ENCODE assay signal across 26 mouse cellular contexts in genomic region chr9:115998383-115998782, GRCm38 (mm10).
DNase-seq lines count a peak whose midpoint lies in the region; ATAC-seq and TF ChIP-seq lines count a peak whose summit lies in the region.
"Had no signal": no experiment of that assay in that cellular context is flagged by ENCODE, and none has a peak within 500 bp of the region (broad histone marks: within the 10 kb centered on the region; RNA-seq: fewer than 3 reads in every experiment).

No protein-coding gene starts in this region.

- intact Hi-C loops in heart, postnatal 10 days (cut with DNase I) = no loop called here

- no peak overlapping the region for H3K27ac ChIP-seq in embryonic facial prominence, embryonic 14.5 days (replicated peaks; ENCODE audit: low read depth, low read length)
- H3K27ac ChIP-seq in embryonic facial prominence, embryonic 10.5 days (replicated peaks) = no peak overlapping the region
- H3K27ac ChIP-seq in CH12.LX (ENCODE audit: insufficient read depth, low read depth) = no peak overlapping the region
- H3K27ac ChIP-seq in heart, embryonic 12.5 days (ENCODE audit: poor library complexity, severe bottlenecking) = peak overlapping the region; percentile 76
- H3K27ac ChIP-seq in stomach, postnatal 0 days (replicated peaks) = no peak overlapping the region
- H3K27ac ChIP-seq: embryonic facial prominence, embryonic 15.5 days; forebrain, embryonic 15.5 days; hindbrain, embryonic 14.5 days; kidney, postnatal 0 days; limb, embryonic 10.5 days; liver, embryonic 15.5 days; lung, embryonic 15.5 days; neural tube, embryonic 15.5 days had no signal

- ATAC-seq in embryonic facial prominence, embryonic 14.5 days (ENCODE audit: low read depth) = no peak
- no peak for ATAC-seq in heart, embryonic 12.5 days (ENCODE audit: insufficient number of reproducible peaks, low FRiP score)
- no peak for ATAC-seq in stomach, postnatal 0 days (ENCODE audit: low FRiP score, low TSS enrichment)
- ATAC-seq: forebrain, embryonic 15.5 days; inflammation-experienced regulatory T-cells, adult 6 months; midbrain, embryonic 16.5 days had no signal

- TF ChIP-seq RAD21 in CH12.LX (IDR thresholded peaks at IDR 0.05; ENCODE audit: low read depth, low read length) = no peak

- no peak overlapping the region for H3K4me2 ChIP-seq in embryonic facial prominence, embryonic 14.5 days (ENCODE audit: low read depth, low read length)
- peak overlapping the region; percentile 2; the same call in 1 of the 2 replicates for H3K4me2 ChIP-seq in CH12.LX (ENCODE audit: insufficient read depth, low read depth, poor library complexity, severe bottlenecking)
- H3K4me2 ChIP-seq in heart, embryonic 12.5 days = peak overlapping the region; percentile 17
- no peak overlapping the region for H3K4me2 ChIP-seq in stomach, postnatal 0 days (replicated peaks; ENCODE audit: low read depth)
- H3K4me2 ChIP-seq: embryonic facial prominence, embryonic 15.5 days; forebrain, embryonic 15.5 days; hindbrain, embryonic 14.5 days; liver, embryonic 15.5 days; lung, embryonic 15.5 days; neural tube, embryonic 15.5 days had no signal

- in situ Hi-C loops in CH12.LX (cut with MboI; ENCODE audit: low pct_ligation_motif_present, low pct_unique_long_range_greater_than_20kb, low sequenced_read_pairs) = no loop called here

- H3K9me3 ChIP-seq in embryonic facial prominence, embryonic 14.5 days (ENCODE audit: control insufficient read depth, low read length) = no peaks in the 10 kb centered on the region
- no peaks in the 10 kb centered on the region for H3K9me3 ChIP-seq in embryonic facial prominence, embryonic 10.5 days
- H3K9me3 ChIP-seq in CH12.LX (replicated peaks; ENCODE audit: low read length) = no peaks in the 10 kb centered on the region
- 0 out of 2 replicates have a peak, but pooled peaks cover 3% of the 10 kb centered on the region for H3K9me3 ChIP-seq in heart, embryonic 12.5 days (replicated peaks)
- H3K9me3 ChIP-seq in stomach, postnatal 0 days (ENCODE audit: control insufficient read depth, low read length) = no peaks in the 10 kb centered on the region
- H3K9me3 ChIP-seq: embryonic facial prominence, embryonic 15.5 days; forebrain, embryonic 15.5 days; limb, embryonic 10.5 days; liver, embryonic 15.5 days; lung, embryonic 15.5 days; neural tube, embryonic 15.5 days had no signal

- 52% methylated on average over 4 of the region's 4 CpGs for WGBS in embryonic facial prominence, embryonic 14.5 days
- 80% methylated on average over 4 of the region's 4 CpGs for WGBS in embryonic facial prominence, embryonic 10.5 days
- 43% methylated on average over 4 of the region's 4 CpGs for WGBS in heart, embryonic 12.5 days
- WGBS in stomach, postnatal 0 days = 69% methylated on average over 4 of the region's 4 CpGs

- no peak overlapping the region for H3K4me3 ChIP-seq in embryonic facial prominence, embryonic 14.5 days (ENCODE audit: low read depth, low read length)
- no peak overlapping the region for H3K4me3 ChIP-seq in embryonic facial prominence, embryonic 10.5 days
- no peak overlapping the region for H3K4me3 ChIP-seq in CH12.LX (replicated peaks in 1 of 3; ENCODE audit: low read depth in 2 of 3, low read length in 2 of 3, poor library complexity in 1 of 3)
- H3K4me3 ChIP-seq in heart, embryonic 12.5 days = no peak overlapping the region
- no peak overlapping the region for H3K4me3 ChIP-seq in stomach, postnatal 0 days (ENCODE audit: low read depth, low read length)
- H3K4me3 ChIP-seq: embryonic facial prominence, embryonic 15.5 days; forebrain, embryonic 15.5 days; limb, embryonic 10.5 days; liver, embryonic 15.5 days; lung, embryonic 15.5 days; neural tube, embryonic 15.5 days had no signal

- H3K9ac ChIP-seq in embryonic facial prominence, embryonic 14.5 days (ENCODE audit: low read depth, low read length) = no peak overlapping the region
- peak overlapping the region; percentile 15; the same call in 1 of the 2 replicates for H3K9ac ChIP-seq in CH12.LX (ENCODE audit: insufficient read depth, low read depth)
- no peak overlapping the region for H3K9ac ChIP-seq in heart, embryonic 12.5 days
- no peak overlapping the region for H3K9ac ChIP-seq in stomach, postnatal 0 days (ENCODE audit: low read length)
- H3K9ac ChIP-seq: embryonic facial prominence, embryonic 15.5 days; forebrain, embryonic 15.5 days; hindbrain, embryonic 14.5 days; liver, embryonic 15.5 days; lung, embryonic 15.5 days; neural tube, embryonic 15.5 days had no signal

- TF ChIP-seq POLR2A in CH12.LX (IDR thresholded peaks at IDR 0.05; ENCODE audit: low read depth, low read length) = no peak

- H3K79me2 ChIP-seq in CH12.LX (replicated peaks; ENCODE audit: control insufficient read depth, extremely low read depth, insufficient read depth, poor library complexity, severe bottlenecking) = no peaks in the 10 kb centered on the region

- H3K36me3 ChIP-seq in embryonic facial prominence, embryonic 14.5 days (ENCODE audit: control insufficient read depth, insufficient read depth, low read length) = no peaks in the 10 kb centered on the region
- H3K36me3 ChIP-seq in embryonic facial prominence, embryonic 10.5 days (replicated peaks) = no peaks in the 10 kb centered on the region
- no peaks in the 10 kb centered on the region for H3K36me3 ChIP-seq in CH12.LX (replicated peaks in 1 of 2; ENCODE audit: control insufficient read depth in 1 of 2, insufficient read depth in 1 of 2, low read length in 1 of 2)
- H3K36me3 ChIP-seq in heart, embryonic 12.5 days = no peaks in the 10 kb centered on the region
- H3K36me3 ChIP-seq in stomach, postnatal 0 days (ENCODE audit: control insufficient read depth, insufficient read depth, low read length) = no peaks in the 10 kb centered on the region
- H3K36me3 ChIP-seq: embryonic facial prominence, embryonic 15.5 days; forebrain, embryonic 15.5 days; limb, embryonic 10.5 days; liver, embryonic 15.5 days; lung, embryonic 15.5 days; neural tube, embryonic 15.5 days had no signal

- H3K4me1 ChIP-seq in embryonic facial prominence, embryonic 14.5 days (ENCODE audit: control insufficient read depth, insufficient read depth, low read length) = no peaks in the 10 kb centered on the region; the same call in 1 of the 2 replicates
- 0 out of 2 replicates have a peak, but pooled peaks cover 3% of the 10 kb centered on the region for H3K4me1 ChIP-seq in embryonic facial prominence, embryonic 10.5 days
- peaks cover 4 to 21% of the 10 kb centered on the region in 2 experiments for H3K4me1 ChIP-seq in CH12.LX (ENCODE audit: control insufficient read depth in 1 of 2, insufficient read depth in 2 of 2)
- H3K4me1 ChIP-seq in heart, embryonic 12.5 days (replicated peaks) = peaks cover 23% of the 10 kb centered on the region
- no peaks in the 10 kb centered on the region for H3K4me1 ChIP-seq in stomach, postnatal 0 days (replicated peaks; ENCODE audit: control insufficient read depth, insufficient read depth)
- H3K4me1 ChIP-seq: forebrain, embryonic 15.5 days; limb, embryonic 10.5 days; liver, embryonic 15.5 days; neural tube, embryonic 15.5 days had no signal

- no peaks in the 10 kb centered on the region for H3K27me3 ChIP-seq in embryonic facial prominence, embryonic 14.5 days (replicated peaks; ENCODE audit: control insufficient read depth, insufficient read depth, low read length)
- H3K27me3 ChIP-seq in embryonic facial prominence, embryonic 10.5 days (replicated peaks; ENCODE audit: low read depth, poor library complexity, severe bottlenecking) = no peaks in the 10 kb centered on the region
- no peaks in the 10 kb centered on the region for H3K27me3 ChIP-seq in CH12.LX (replicated peaks)
- no peaks in the 10 kb centered on the region for H3K27me3 ChIP-seq in heart, embryonic 12.5 days (replicated peaks)
- no peaks in the 10 kb centered on the region for H3K27me3 ChIP-seq in stomach, postnatal 0 days (ENCODE audit: control insufficient read depth, insufficient read depth, low read length)
- H3K27me3 ChIP-seq: embryonic facial prominence, embryonic 15.5 days; forebrain, embryonic 15.5 days; liver, embryonic 15.5 days; lung, embryonic 15.5 days; neural tube, embryonic 15.5 days had no signal

- TF ChIP-seq EP300 in CH12.LX (IDR thresholded peaks at IDR 0.05; ENCODE audit: low read length) = no peak
- no peak for TF ChIP-seq EP300 in stomach, postnatal 0 days (optimal IDR thresholded peaks at IDR 0.05)

- peak; percentile 14 for DNase-seq in embryonic facial prominence, embryonic 14.5 days (ENCODE audit: low spot score)
- DNase-seq in embryonic facial prominence, embryonic 10.5 days (ENCODE audit: low spot score) = no peak
- no peak for DNase-seq in CH12.LX (ENCODE audit: extremely low read depth)
- peak; percentile 31 to 43 for DNase-seq in heart, postnatal 10 days
- no peak for DNase-seq in stomach, postnatal 0 days (ENCODE audit: low spot score)
- DNase-seq in cerebellum, postnatal 14 days = no peak
- no peak for DNase-seq in kidney, postnatal 36 days
- DNase-seq: adrenal gland, postnatal 14 days; cerebellum, adult 2 months; cerebellum, postnatal 36 days; embryo, embryonic 11 days; kidney, adult 18-20 months; liver; lung, postnatal 4 days; right cerebral cortex, adult 18-20 months had no signal

- dilution Hi-C loops in CH12.LX (cut with MboI; ENCODE audit: extremely low pct_ligation_motif_present, extremely low pct_unique_long_range_greater_than_20kb, low sequenced_read_pairs) = no loop called here

- TF ChIP-seq CTCF in CH12.LX (conservative IDR thresholded peaks at IDR 0.05 in 1 of 2, IDR thresholded peaks at IDR 0.05 in 1 of 2; ENCODE audit: low read depth in 2 of 2, low read length in 2 of 2) = no peak
- TF ChIP-seq CTCF in stomach, postnatal 0 days (IDR thresholded peaks at IDR 0.05; ENCODE audit: low read depth) = no peak

TF ChIP-seq in CH12.LX, 34 proteins besides CTCF, POLR2A, EP300 and RAD21:
- TF ChIP-seq E2F4 (IDR thresholded peaks at IDR 0.05; ENCODE audit: insufficient replicate concordance, low read depth, low read length) = no peak
- no peak for TF ChIP-seq ZC3H11A (IDR thresholded peaks at IDR 0.05; ENCODE audit: low read depth, low read length)
- no peak for TF ChIP-seq ETS1 (conservative IDR thresholded peaks at IDR 0.05; ENCODE audit: low read depth, low read length)
- no peak for TF ChIP-seq MAFK (IDR thresholded peaks at IDR 0.05; ENCODE audit: insufficient replicate concordance, low read length)
- TF ChIP-seq TCF12 (IDR thresholded peaks at IDR 0.05; ENCODE audit: low read depth, low read length) = no peak
- no peak for TF ChIP-seq JUND (conservative IDR thresholded peaks at IDR 0.05; ENCODE audit: low read depth, low read length)
- TF ChIP-seq ELF1 (IDR thresholded peaks at IDR 0.05; ENCODE audit: low read depth, low read length) = no peak
- TF ChIP-seq MXI1 (IDR thresholded peaks at IDR 0.05; ENCODE audit: low read depth, low read length) = no peak
- no peak for TF ChIP-seq ZMIZ1 (IDR thresholded peaks at IDR 0.05; ENCODE audit: low read depth, low read length)
- TF ChIP-seq TBP (conservative IDR thresholded peaks at IDR 0.05; ENCODE audit: low read depth, low read length) = no peak
- TF ChIP-seq NELFE (IDR thresholded peaks at IDR 0.05; ENCODE audit: low read depth, low read length) = no peak
- no peak for TF ChIP-seq CHD2 (IDR thresholded peaks at IDR 0.05; ENCODE audit: low read length)
- no peak for TF ChIP-seq USF1 (IDR thresholded peaks at IDR 0.05; ENCODE audit: low read depth, low read length)

Comparison
In these comparisons a context has a peak if more than half of its experiments do, and no peak if none do; other contexts are left out.
1. DNase-seq: peak in embryonic facial prominence, embryonic 14.5 days (single experiment) and heart, postnatal 10 days (2 of 2); none in embryonic facial prominence, embryonic 10.5 days (single experiment), CH12.LX (single experiment), stomach, postnatal 0 days (single experiment), cerebellum, postnatal 14 days (0 of 2) and kidney, postnatal 36 days (0 of 2).
2. H3K4me2 ChIP-seq: peak in CH12.LX (single experiment) and heart, embryonic 12.5 days (single experiment); none in embryonic facial prominence, embryonic 14.5 days (single experiment) and stomach, postnatal 0 days (single experiment).